Mouse (Mus musculus) liver, embryonic 16.5 days (tissue): ENCODE data around the gene Tnfrsf8. TPM values are rescaled to one million over a fixed set of nuclear protein-coding genes. Genes with fewer than 3 reads are reported as not detected.

ENCODE experiments used
- ATAC-seq: fragments of 200-750 bp; cut with Nextera tagmentation; 2 replicates; pipeline ENCODE4 v1.8.0; 2017; ENCODE audit warnings: low read depth, mild to moderate bottlenecking, moderate number of reproducible peaks, moderate library complexity
- H3K27ac ChIP-seq: fragments of 300-500 bp; sonication (generic); 2 replicates; pipeline ENCODE4 v1.5.1; 2014; ENCODE audit warnings: mild to moderate bottlenecking, low read length
- H3K27me3 ChIP-seq: fragments of 300-500 bp; sonication (generic); 2 replicates; pipeline ENCODE4 v1.6.1; 2014; ENCODE audit warnings: low read depth, low read length, mixed read lengths; ENCODE audit not compliant: control insufficient read depth, insufficient read depth
- H3K36me3 ChIP-seq: fragments of 300-500 bp; sonication (generic); 2 replicates; pipeline ENCODE4 v1.6.1; 2014; ENCODE audit warnings: mild to moderate bottlenecking; ENCODE audit not compliant: control insufficient read depth, insufficient read depth
- H3K4me1 ChIP-seq: fragments of 300-500 bp; sonication (generic); 2 replicates; pipeline ENCODE4 v1.6.1; 2014; ENCODE audit warnings: low read depth, low read length, mixed read lengths; ENCODE audit not compliant: control insufficient read depth
- H3K4me2 ChIP-seq: fragments of 300-500 bp; sonication (generic); 2 replicates; pipeline ENCODE4 v1.6.1; 2014; ENCODE audit warnings: low read depth, low read length, mixed read lengths
- H3K4me3 ChIP-seq: fragments of 300-500 bp; sonication (generic); 2 replicates; pipeline ENCODE4 v1.5.1; 2014; ENCODE audit warnings: low read depth, mild to moderate bottlenecking, low read length
- H3K9ac ChIP-seq: fragments of 300-500 bp; sonication (generic); 2 replicates; pipeline ENCODE4 v1.6.1; 2014; ENCODE audit warnings: low read depth, low read length
- H3K9me3 ChIP-seq: fragments of 300-500 bp; sonication (generic); replicated peaks from 2 replicates; pipeline ENCODE4 v1.6.1; 2016; ENCODE audit warnings: low read length; ENCODE audit not compliant: control insufficient read depth
- WGBS: fragments of 180-500 bp; shearing (Covaris S2); extraction: QIAGEN DNeasy Blood & Tissue Kit; methylation state at CpG from one replicate; pipeline ENCODE4 v1.1.7; 2014; ENCODE audit not compliant: insufficient replicate concordance; 5-methylcytosine and 5-hydroxymethylcytosine counted together
- polyA plus RNA-seq: library from polyadenylated mRNA; unstranded; fragments of >200 nt; fragmentation: Nextera tagmentation; extraction: Ambion mirVana; gene quantifications from 2 replicates; pipeline ENCODE4 v1.2.1, GENCODE M21; 2015

The Tnfrsf8 gene
- polyA plus RNA-seq, 1 experiment from 2014 or later, result not detected

GRCm38 (mm10) chr4:145337906-145338858, 23.2 kb upstream of the Tnfrsf8 start:
- no peak overlapping the region for H3K4me2 ChIP-seq
- no peak overlapping the region for H3K27ac ChIP-seq
- 64% methylated on average over 9 of the region's 9 CpGs for WGBS
- H3K9me3 ChIP-seq, result no peaks in the 10 kb centered on the region
- no peak overlapping the region for H3K4me3 ChIP-seq
- H3K9ac ChIP-seq, result no peak overlapping the region
- H3K4me1 ChIP-seq, result no peaks in the 10 kb centered on the region
- no peak for ATAC-seq
- no peaks in the 10 kb centered on the region for H3K27me3 ChIP-seq
- no peaks in the 10 kb centered on the region for H3K36me3 ChIP-seq

GRCm38 (mm10) chr4:145336587-145336986, 21.6 kb upstream of the Tnfrsf8 start:
- ATAC-seq, result no peak
- 66% methylated on average over 5 of the region's 5 CpGs for WGBS
- no peaks in the 10 kb centered on the region for H3K27me3 ChIP-seq

GRCm38 (mm10) chr4:145336019-145336418, 21.1 kb upstream of the Tnfrsf8 start:
- Histone ChIP-seq H3K9me3 (no peaks in the 10 kb centered on the region), H3K27me3 (no peaks in the 10 kb centered on the region), H3K4me1 (no peaks in the 10 kb centered on the region), H3K9ac (no peak overlapping the region), H3K4me2 (no peak overlapping the region), H3K4me3 (no peak overlapping the region), H3K36me3 (no peaks in the 10 kb centered on the region), H3K27ac (no peak overlapping the region)
- no peak for ATAC-seq
- 46% methylated on average over 1 of the region's 1 CpGs for WGBS

More at GRCm38 (mm10) chr4:145336587-145336986, 21.6 kb upstream of the Tnfrsf8 start:
- no peaks in the 10 kb centered on the region for H3K36me3 ChIP-seq
- H3K27ac ChIP-seq, result no peak overlapping the region
- H3K4me3 ChIP-seq, result no peak overlapping the region
- H3K9me3 ChIP-seq, result no peaks in the 10 kb centered on the region
- H3K9ac ChIP-seq, result no peak overlapping the region
- H3K4me1 ChIP-seq, result no peaks in the 10 kb centered on the region
- no peak overlapping the region for H3K4me2 ChIP-seq

GRCm38 (mm10) chr4:145323631-145324030, 8.7 kb upstream of the Tnfrsf8 start:
- no peaks in the 10 kb centered on the region for H3K9me3 ChIP-seq

GRCm38 (mm10) chr4:145322995-145323627, 8.1 kb upstream of the Tnfrsf8 start:
- Histone ChIP-seq H3K4me3 (no peak overlapping the region), H3K4me1 (no peaks in the 10 kb centered on the region), H3K36me3 (no peaks in the 10 kb centered on the region), H3K4me2 (no peak overlapping the region), H3K27ac (no peak overlapping the region), H3K9ac (no peak overlapping the region), H3K9me3 (no peaks in the 10 kb centered on the region), H3K27me3 (no peaks in the 10 kb centered on the region)
- 48% methylated on average over 8 of the region's 8 CpGs for WGBS
- no peak for ATAC-seq

More at GRCm38 (mm10) chr4:145323631-145324030, 8.7 kb upstream of the Tnfrsf8 start:
- Histone ChIP-seq H3K27me3 (no peaks in the 10 kb centered on the region), H3K4me1 (no peaks in the 10 kb centered on the region), H3K27ac (no peak overlapping the region), H3K36me3 (no peaks in the 10 kb centered on the region), H3K4me3 (no peak overlapping the region), H3K4me2 (no peak overlapping the region), H3K9ac (no peak overlapping the region)
- no peak for ATAC-seq
- 31% methylated on average over 3 of the region's 3 CpGs for WGBS

- Histone ChIP-seq H3K27ac (no peak overlapping the region), H3K9me3 (no peaks in the 10 kb centered on the region), H3K9ac (no peak overlapping the region), H3K27me3 (no peaks in the 10 kb centered on the region), H3K4me2 (no peak overlapping the region), H3K4me1 (no peaks in the 10 kb centered on the region), H3K36me3 (no peaks in the 10 kb centered on the region), H3K4me3 (no peak overlapping the region)
- WGBS, result 58% methylated on average over 5 of the region's 5 CpGs
- ATAC-seq, result no peak
Measured at GRCm38 (mm10) chr4:145322211-145322610, 7.2 kb upstream of the Tnfrsf8 start.

GRCm38 (mm10) chr4:145320624-145321023, 5.7 kb upstream of the Tnfrsf8 start:
- Histone ChIP-seq H3K4me2 (no peak overlapping the region), H3K4me3 (no peak overlapping the region), H3K27ac (no peak overlapping the region), H3K27me3 (no peaks in the 10 kb centered on the region), H3K4me1 (no peaks in the 10 kb centered on the region), H3K36me3 (no peaks in the 10 kb centered on the region), H3K9me3 (no peaks in the 10 kb centered on the region), H3K9ac (no peak overlapping the region)
- 49% methylated on average over 4 of the region's 4 CpGs for WGBS
- ATAC-seq, result no peak

- Histone ChIP-seq H3K4me3 (no peak overlapping the region), H3K4me1 (no peaks in the 10 kb centered on the region), H3K27me3 (no peaks in the 10 kb centered on the region; the same call in none of the 2 replicates), H3K36me3 (no peaks in the 10 kb centered on the region), H3K9me3 (no peaks in the 10 kb centered on the region), H3K9ac (no peak overlapping the region), H3K4me2 (no peak overlapping the region), H3K27ac (no peak overlapping the region)
- 52% methylated on average over 4 of the region's 4 CpGs for WGBS
- no peak for ATAC-seq
Measured at GRCm38 (mm10) chr4:145319274-145320226, 4.6 kb upstream of the Tnfrsf8 start.
